Mouse (Mus musculus) cortical plate, adult 2 months (tissue): ENCODE results near the gene BC100530.

Source experiments
- CTCF ChIP-seq: fragments of 200-500 bp; IDR thresholded peaks from 2 replicates; pipeline ENCODE4 v1.5.1; 2011; ENCODE audit warnings: mild to moderate bottlenecking, control low read depth, low read length; ENCODE audit not compliant: insufficient read depth; ENCODE audit errors: extremely low read depth
- POLR2A ChIP-seq: fragments of 200-500 bp; IDR thresholded peaks from 2 replicates; pipeline ENCODE4 v1.6.1; 2011; ENCODE audit warnings: mild to moderate bottlenecking, low read length, control low read depth; ENCODE audit not compliant: insufficient read depth; ENCODE audit errors: extremely low read depth

- TF ChIP-seq POLR2A: no peak
- no peak for TF ChIP-seq CTCF
Observed at GRCm38 (mm10) chr16:36408357-36408756, 40.8 kb upstream of the BC100530 start, which contains the start of gene Stfa2.
